Mouse (Mus musculus) neural tube, embryonic 12.5 days (tissue): ENCODE results near the gene Ccdc34. TPM values are rescaled to one million over a fixed set of nuclear protein-coding genes. Genes with fewer than 3 reads are reported as not detected.

ENCODE experiments used
- ATAC-seq: fragments of 200-750 bp; cut with Nextera tagmentation; 2 replicates; pipeline ENCODE4 v1.8.0; 2017; ENCODE audit warnings: low read depth, mild to moderate bottlenecking, moderate TSS enrichment, moderate library complexity; ENCODE audit not compliant: low FRiP score
- H3K27ac ChIP-seq: fragments of 300-500 bp; sonication (generic); 2 replicates; pipeline ENCODE4 v1.5.1; 2016
- H3K27me3 ChIP-seq: fragments of 300-500 bp; sonication (generic); replicated peaks from 2 replicates; pipeline ENCODE4 v1.6.1; 2016; ENCODE audit warnings: mild to moderate bottlenecking
- H3K36me3 ChIP-seq: fragments of 300-500 bp; sonication (generic); 2 replicates; pipeline ENCODE4 v1.6.1; 2016; ENCODE audit warnings: mild to moderate bottlenecking
- H3K4me1 ChIP-seq: fragments of 300-500 bp; sonication (generic); 2 replicates; pipeline ENCODE4 v1.6.1; 2016
- H3K4me2 ChIP-seq: fragments of 300-500 bp; sonication (generic); replicated peaks from 2 replicates; pipeline ENCODE4 v1.6.1; 2016; ENCODE audit warnings: mild to moderate bottlenecking
- H3K4me3 ChIP-seq: fragments of 300-500 bp; sonication (generic); 2 replicates; pipeline ENCODE4 v1.5.1; 2016
- H3K9ac ChIP-seq: fragments of 300-500 bp; sonication (generic); 2 replicates; pipeline ENCODE4 v1.6.1; 2016; ENCODE audit warnings: mild to moderate bottlenecking
- H3K9me3 ChIP-seq: fragments of 300-500 bp; sonication (generic); 2 replicates; pipeline ENCODE4 v1.6.1; 2016; ENCODE audit warnings: mild to moderate bottlenecking
- WGBS: fragments of 180-500 bp; shearing (Covaris S2); methylation state at CpG from one replicate; pipeline ENCODE4 v1.1.7; 2016; 5-methylcytosine and 5-hydroxymethylcytosine counted together
- polyA plus RNA-seq: library from polyadenylated mRNA; unstranded; fragments of >200 nt; fragmentation: Nextera tagmentation; extraction: Ambion mirVana; gene quantifications from 2 replicates; pipeline ENCODE4 v1.2.1, GENCODE M21; 2016

Gene Ccdc34
- polyA plus RNA-seq, 1 experiment from 2014 or later: 51.3 TPM

DNA sequence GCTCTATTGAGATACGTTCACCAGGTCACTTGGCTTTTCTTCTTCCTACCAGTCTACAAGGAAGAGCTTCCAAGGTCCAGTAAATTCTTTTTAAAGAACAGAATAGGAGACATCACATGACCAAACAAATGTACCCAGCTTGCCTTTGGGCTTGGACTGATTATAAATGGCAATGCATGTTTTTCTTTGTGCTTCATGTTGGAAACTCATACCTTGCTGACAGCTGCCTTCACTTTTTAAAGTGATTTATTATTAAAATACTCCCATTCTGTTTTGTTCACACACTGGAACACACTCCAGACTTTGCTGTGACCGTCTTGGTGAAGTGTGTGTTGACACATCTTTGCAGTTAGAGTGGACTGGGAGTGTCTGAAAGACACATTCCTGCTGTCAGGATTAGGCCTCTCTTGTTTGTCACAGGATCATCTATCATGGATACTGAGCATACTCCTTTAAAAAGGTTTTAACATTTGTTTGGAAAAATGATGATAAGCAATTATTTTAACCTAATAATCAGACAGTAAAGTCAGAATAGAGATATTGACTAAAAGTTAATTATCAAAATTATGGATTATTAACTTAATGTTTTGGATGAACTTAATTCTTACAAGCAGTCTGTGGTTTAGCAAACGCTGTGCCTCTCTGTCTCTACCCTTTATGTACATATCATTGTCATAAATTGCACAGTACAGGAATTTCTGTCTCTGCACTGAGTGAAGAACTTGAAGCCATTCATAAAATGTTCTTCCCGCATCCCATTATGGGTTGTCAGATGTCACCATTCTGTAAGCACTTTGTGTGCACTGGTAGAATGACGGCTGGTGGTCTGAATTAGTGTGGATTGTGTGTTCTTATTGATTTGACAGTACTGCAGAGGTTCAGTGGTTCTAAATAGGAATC is 25.5 kb downstream of the Ccdc34 start:
- 77% methylated on average over 5 of the region's 5 CpGs for WGBS
- ATAC-seq: no peak

DNA sequence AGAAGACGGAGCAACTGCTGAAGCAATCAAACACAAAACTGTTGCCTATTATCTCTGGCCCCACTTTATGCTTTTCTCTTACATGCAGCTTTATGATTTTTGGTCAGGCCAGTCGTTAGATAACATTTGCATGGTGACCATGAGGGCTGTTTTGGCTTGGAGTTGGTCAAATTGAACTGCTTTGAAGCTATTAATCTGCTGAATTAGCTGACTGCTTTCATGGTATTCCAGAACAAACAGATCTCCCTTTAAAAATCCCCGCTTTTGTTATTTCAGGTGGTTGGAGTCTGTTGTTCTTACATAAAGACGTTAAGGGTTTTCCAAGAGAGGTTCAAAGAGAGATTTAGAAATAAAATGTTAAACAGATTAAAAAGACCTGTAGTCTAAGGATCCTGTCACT is 40.8 kb downstream of the Ccdc34 start:
- Histone ChIP-seq H3K9me3 (no peaks in the 10 kb centered on the region), H3K4me2 (no peak overlapping the region), H3K27ac (no peak overlapping the region), H3K4me3 (no peak overlapping the region), H3K27me3 (no peaks in the 10 kb centered on the region), H3K4me1 (no peaks in the 10 kb centered on the region), H3K36me3 (no peaks in the 10 kb centered on the region), H3K9ac (no peak overlapping the region)
- WGBS: 68% methylated on average over 4 of the region's 4 CpGs
- ATAC-seq: no peak

More for the DNA sequence above, 25.5 kb downstream of the Ccdc34 start:
- Histone ChIP-seq H3K4me2 (no peak overlapping the region), H3K27ac (no peak overlapping the region), H3K9ac (no peak overlapping the region), H3K36me3 (peaks cover 6% of the 10 kb centered on the region; the same call in 1 of the 2 replicates), H3K4me1 (no peaks in the 10 kb centered on the region), H3K4me3 (no peak overlapping the region), H3K9me3 (no peaks in the 10 kb centered on the region), H3K27me3 (no peaks in the 10 kb centered on the region)

DNA sequence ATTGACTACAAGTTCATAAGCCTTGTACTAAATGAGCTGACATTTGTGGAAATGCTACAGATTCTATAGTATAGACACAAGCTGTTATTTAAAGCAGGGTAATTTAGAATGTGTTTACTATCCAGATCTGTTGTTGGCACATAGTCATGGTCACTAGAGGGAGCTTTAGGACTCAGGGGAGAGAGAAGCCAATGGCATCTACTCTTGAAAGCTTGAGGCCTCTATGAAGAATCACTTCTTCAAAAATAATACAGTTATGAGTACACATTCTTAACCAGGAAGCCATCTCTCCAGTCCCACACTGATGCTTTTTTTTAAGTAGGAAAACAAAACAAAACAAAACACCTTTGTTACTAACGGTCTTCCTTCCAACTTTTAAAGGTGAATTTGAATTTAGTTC is 45.5 kb downstream of the Ccdc34 start:
- H3K4me2 ChIP-seq: no peak overlapping the region
- H3K27me3 ChIP-seq: no peaks in the 10 kb centered on the region
- 88% methylated on average over 1 of the region's 1 CpGs for whole genome bisulfite sequencing
- no peak overlapping the region for H3K4me3 ChIP-seq
- no peaks in the 10 kb centered on the region for H3K4me1 ChIP-seq
- no peak overlapping the region for H3K9ac ChIP-seq
- ATAC-seq: no peak
- H3K36me3 ChIP-seq: no peaks in the 10 kb centered on the region
- no peaks in the 10 kb centered on the region for H3K9me3 ChIP-seq
- H3K27ac ChIP-seq: no peak overlapping the region

DNA sequence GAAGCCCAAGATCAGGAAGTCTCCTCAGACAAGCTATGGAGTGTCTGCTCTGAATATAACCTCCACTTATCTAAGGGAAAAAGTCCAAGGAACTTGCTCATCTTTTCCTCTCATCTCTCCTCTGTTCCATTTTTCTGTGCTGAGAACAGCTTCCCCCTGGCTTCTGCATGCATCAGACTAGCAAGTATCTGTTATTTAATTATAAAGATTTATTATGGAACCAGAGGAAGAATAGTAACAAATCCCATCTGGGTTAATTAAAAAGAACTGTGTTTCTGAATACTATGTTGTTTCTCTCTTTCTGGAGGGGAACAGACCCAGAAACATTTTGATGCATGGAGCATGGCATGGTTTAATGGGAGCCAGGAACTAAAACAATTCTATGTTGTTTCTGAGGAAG is 51.3 kb downstream of the Ccdc34 start:
- no peak overlapping the region for H3K27ac ChIP-seq
- ATAC-seq: no peak
- H3K4me3 ChIP-seq: no peak overlapping the region
- no peaks in the 10 kb centered on the region for H3K27me3 ChIP-seq
- H3K9me3 ChIP-seq: no peaks in the 10 kb centered on the region
- no peaks in the 10 kb centered on the region for H3K4me1 ChIP-seq
- H3K4me2 ChIP-seq: no peak overlapping the region
- H3K9ac ChIP-seq: no peak overlapping the region
- H3K36me3 ChIP-seq: no peaks in the 10 kb centered on the region

DNA sequence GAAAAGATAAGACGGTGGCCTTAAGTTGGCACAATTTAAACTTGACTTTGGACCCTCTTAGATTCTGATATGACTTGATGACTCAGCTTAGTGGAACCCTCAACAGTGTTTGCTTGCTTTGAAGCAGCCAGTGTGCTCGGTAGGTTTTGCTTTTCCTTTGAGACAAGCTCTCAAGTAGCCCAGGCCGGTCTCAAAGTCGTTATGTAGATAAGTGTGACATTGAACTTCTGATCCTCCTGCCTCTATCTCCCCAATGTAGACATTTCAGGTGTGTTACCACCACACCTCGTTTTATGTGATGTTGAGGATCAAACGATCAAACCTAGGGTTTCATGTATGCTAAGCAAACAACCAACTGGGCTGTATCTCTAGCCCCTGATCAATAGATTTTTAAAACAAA is 55.4 kb downstream of the Ccdc34 start:
- Histone ChIP-seq H3K4me1 (no peaks in the 10 kb centered on the region), H3K27me3 (no peaks in the 10 kb centered on the region)

DNA sequence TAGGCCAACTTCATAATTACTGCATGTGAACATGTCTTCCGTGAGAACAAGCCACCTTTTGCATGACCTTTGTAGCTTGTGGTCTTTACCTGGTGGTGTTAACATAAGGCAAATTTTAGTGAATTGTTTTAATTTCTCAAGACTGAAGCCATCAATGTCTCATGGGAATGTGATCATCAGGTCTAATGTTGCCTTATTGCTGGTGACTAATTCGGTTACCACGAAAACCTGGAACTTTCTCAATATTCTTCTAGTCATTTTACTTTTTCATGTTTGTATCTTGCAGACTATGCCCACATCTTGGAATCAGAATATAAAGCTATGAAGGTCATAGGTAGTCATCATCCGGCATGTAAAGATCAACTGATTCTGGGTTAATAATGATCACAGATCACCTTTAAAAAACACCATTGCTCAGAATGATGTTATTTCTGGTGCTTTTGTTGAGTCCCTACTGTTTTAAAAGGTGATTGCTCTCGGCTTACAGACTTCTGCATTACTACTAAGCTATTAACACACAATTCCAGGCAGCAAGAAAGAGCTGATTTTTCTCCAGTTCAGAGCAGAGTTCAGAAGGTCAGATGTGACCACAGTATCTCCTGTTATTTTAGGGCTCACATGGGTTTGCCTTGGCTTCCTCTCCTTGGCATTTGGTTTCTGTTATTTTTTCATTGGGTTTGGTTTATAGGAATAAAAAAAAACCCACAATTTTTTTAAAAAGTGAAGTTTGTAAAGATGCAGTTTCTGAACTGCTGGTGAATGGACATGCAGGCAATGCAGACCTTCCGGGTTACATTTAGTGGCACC is 57.2 kb downstream of the Ccdc34 start:
- Histone ChIP-seq H3K36me3 (no peaks in the 10 kb centered on the region), H3K4me2 (no peak overlapping the region), H3K27me3 (no peaks in the 10 kb centered on the region), H3K4me1 (no peaks in the 10 kb centered on the region), H3K4me3 (no peak overlapping the region), H3K9ac (no peak overlapping the region), H3K9me3 (no peaks in the 10 kb centered on the region), H3K27ac (no peak overlapping the region)
- ATAC-seq: no peak
- WGBS: 88% methylated on average over 6 of the region's 6 CpGs

More for the DNA sequence above, 55.4 kb downstream of the Ccdc34 start:
- H3K36me3 ChIP-seq: no peaks in the 10 kb centered on the region
- H3K4me3 ChIP-seq: no peak overlapping the region
- no peak overlapping the region for H3K27ac ChIP-seq
- no peak overlapping the region for H3K4me2 ChIP-seq
- no peak for ATAC-seq
- H3K9me3 ChIP-seq: no peaks in the 10 kb centered on the region
- WGBS: 89% methylated on average over 6 of the region's 6 CpGs
- H3K9ac ChIP-seq: no peak overlapping the region

DNA sequence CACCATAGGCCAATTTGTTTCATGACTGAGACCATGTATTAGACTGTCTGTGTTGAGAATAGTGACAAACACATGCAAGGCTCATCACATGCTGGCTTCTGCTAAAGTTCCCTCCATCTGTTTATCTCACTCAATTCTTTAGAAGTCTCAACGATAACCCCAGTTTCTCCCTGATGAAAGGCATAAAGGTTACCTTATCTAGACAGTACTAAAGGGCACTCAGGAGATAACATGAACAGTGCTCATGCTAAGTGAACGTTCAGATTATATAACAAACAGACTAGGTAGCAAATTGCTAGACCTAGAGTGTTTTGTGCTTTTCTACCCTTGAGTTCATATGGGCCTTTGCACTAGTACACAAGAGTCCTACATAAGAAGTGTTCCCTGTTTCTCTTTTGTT is 59.6 kb downstream of the Ccdc34 start:
- ATAC-seq: no peak
- H3K4me1 ChIP-seq: no peaks in the 10 kb centered on the region
- no peak overlapping the region for H3K9ac ChIP-seq
- no peaks in the 10 kb centered on the region for H3K9me3 ChIP-seq
- H3K36me3 ChIP-seq: no peaks in the 10 kb centered on the region
- no peaks in the 10 kb centered on the region for H3K27me3 ChIP-seq
- no peak overlapping the region for H3K27ac ChIP-seq
- 81% methylated on average over 2 of the region's 2 CpGs for WGBS
- H3K4me3 ChIP-seq: no peak overlapping the region
- H3K4me2 ChIP-seq: no peak overlapping the region

DNA sequence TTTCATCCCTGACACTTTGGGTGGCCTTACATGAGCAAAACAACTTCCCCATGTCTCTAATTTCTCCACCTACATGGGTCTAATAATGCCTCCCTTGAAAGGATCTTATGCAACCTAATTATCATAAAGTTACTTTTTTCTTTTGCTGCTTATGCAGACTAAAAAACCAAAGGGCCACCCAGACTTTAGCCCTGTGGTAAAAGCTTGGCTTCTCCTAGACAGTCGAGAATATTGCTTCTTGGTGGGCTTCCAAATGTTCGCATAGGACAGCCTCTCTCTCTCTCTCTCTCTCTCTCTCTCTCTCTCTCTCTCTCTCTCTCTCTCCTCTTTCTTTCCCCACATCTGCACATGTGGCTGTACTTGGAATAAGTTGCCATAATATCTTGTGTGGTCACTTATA is 60.0 kb downstream of the Ccdc34 start:
- H3K9ac ChIP-seq: no peak overlapping the region
- ATAC-seq: no peak
- no peak overlapping the region for H3K27ac ChIP-seq
- H3K27me3 ChIP-seq: no peaks in the 10 kb centered on the region
- no peaks in the 10 kb centered on the region for H3K4me1 ChIP-seq
- H3K36me3 ChIP-seq: no peaks in the 10 kb centered on the region
- no peaks in the 10 kb centered on the region for H3K9me3 ChIP-seq
- H3K4me3 ChIP-seq: no peak overlapping the region
- 81% methylated on average over 2 of the region's 2 CpGs for WGBS
- no peak overlapping the region for H3K4me2 ChIP-seq

DNA sequence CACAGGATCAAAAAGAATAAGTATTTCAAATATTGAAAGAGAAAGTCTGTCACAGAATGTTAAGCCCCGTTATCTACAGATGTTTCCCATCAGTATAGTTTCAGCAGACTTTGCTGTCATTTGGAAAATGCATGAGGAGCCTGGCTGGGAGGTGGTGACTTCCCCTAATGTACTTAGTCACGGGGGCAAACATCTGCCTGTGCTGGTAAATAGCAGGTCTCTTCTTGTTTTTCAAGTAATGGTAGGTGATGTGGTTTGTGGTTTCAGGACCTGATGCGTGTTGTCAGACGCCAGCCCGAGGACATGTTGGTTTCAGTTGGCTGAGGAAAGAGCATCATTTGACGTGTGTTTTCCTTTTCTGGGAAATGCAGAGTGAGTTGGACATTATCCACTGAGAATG is 62.9 kb downstream of the Ccdc34 start:
- no peaks in the 10 kb centered on the region for H3K9me3 ChIP-seq
- no peak overlapping the region for H3K4me2 ChIP-seq
- H3K27me3 ChIP-seq: no peaks in the 10 kb centered on the region
- H3K9ac ChIP-seq: no peak overlapping the region
- ATAC-seq: no peak
- 79% methylated on average over 6 of the region's 6 CpGs for WGBS
- H3K4me1 ChIP-seq: no peaks in the 10 kb centered on the region
- H3K27ac ChIP-seq: no peak overlapping the region
- H3K4me3 ChIP-seq: no peak overlapping the region
- H3K36me3 ChIP-seq: no peaks in the 10 kb centered on the region

DNA sequence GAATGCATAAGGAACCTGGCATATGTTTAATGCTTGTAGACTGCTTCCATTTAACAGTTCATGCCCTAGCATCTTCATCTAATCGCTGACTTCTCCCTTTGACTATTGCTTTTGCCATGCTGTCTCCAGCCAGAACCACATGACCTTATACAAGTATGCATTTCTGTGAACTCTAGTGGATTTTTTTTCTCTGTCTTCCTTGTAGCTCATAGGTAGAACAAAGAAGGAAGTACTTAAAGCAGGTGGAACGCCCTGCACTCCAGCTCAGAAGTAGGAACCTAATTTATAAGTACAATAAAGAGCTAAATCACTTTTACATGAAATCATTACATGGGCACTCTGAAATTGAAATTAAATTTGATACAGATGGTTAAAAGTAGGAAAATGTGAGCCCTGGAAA is 65.4 kb downstream of the Ccdc34 start:
- WGBS: 93% methylated on average over 2 of the region's 2 CpGs

DNA sequence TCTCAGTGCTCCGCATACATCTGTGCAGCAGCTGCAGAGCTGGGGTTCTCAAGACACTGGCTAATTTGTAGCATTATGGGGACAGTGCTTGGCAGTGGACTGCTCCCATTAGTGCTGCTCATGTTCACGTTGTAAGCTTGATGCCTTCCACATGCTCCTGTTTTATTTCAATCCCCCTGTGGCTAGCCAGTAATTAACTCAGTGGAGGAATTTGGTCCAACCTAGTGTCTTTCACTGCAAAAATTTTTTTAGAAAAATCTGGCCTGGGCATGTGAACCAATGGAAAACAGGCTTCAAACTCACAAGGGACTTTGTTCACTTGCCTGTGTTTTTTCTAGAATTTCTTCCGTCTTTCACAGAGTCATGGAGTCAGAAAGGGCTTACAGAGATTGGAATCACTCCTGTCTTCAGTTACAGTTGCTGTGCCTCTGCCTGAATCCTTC is 68.1 kb downstream of the Ccdc34 start:
- Histone ChIP-seq H3K4me1 (no peaks in the 10 kb centered on the region), H3K27me3 (no peaks in the 10 kb centered on the region), H3K9ac (no peak overlapping the region), H3K4me2 (no peak overlapping the region), H3K9me3 (no peaks in the 10 kb centered on the region), H3K27ac (no peak overlapping the region), H3K4me3 (no peak overlapping the region), H3K36me3 (no peaks in the 10 kb centered on the region)
- no peak for ATAC-seq
- 62% methylated on average over 3 of the region's 3 CpGs for WGBS

More for the DNA sequence above, 65.4 kb downstream of the Ccdc34 start:
- Histone ChIP-seq H3K4me1 (no peaks in the 10 kb centered on the region), H3K9me3 (no peaks in the 10 kb centered on the region), H3K4me3 (no peak overlapping the region), H3K4me2 (no peak overlapping the region), H3K27me3 (no peaks in the 10 kb centered on the region), H3K9ac (no peak overlapping the region), H3K27ac (no peak overlapping the region), H3K36me3 (no peaks in the 10 kb centered on the region)
- no peak for ATAC-seq

DNA sequence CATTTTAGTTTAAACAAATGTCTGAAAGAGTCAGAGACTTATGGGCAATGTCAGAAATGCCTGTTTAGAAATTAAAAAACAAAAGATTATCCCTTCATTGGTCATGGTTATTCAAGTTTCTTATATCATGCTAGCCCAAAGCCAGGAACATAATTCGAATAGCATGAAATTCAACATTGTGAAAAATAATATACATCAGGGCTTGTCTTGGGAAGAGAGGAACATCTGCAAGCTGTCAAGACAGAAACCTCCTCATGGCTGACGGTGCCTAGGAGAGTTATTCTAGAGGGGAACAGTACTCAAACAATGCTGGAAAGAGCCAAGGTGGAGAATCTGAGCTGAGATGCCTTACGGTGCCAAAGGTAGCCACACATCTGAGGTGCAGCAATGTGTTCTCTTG is 96.5 kb downstream of the Ccdc34 start:
- H3K4me3 ChIP-seq: no peak overlapping the region
- H3K27ac ChIP-seq: no peak overlapping the region
- no peaks in the 10 kb centered on the region for H3K36me3 ChIP-seq
- no peaks in the 10 kb centered on the region for H3K4me1 ChIP-seq
- H3K9ac ChIP-seq: no peak overlapping the region
- no peak for ATAC-seq
- no peaks in the 10 kb centered on the region for H3K27me3 ChIP-seq
- WGBS: 90% methylated on average over 3 of the region's 3 CpGs
- H3K4me2 ChIP-seq: no peak overlapping the region
- H3K9me3 ChIP-seq: no peaks in the 10 kb centered on the region
